Mouse (Mus musculus): Measurements from ENCODE around the gene Zbtb17.

GRCm38 (mm10) chr4:141422841-141423240, 21.6 kb upstream of the Zbtb17 start:
- no peak for TF ChIP-seq POLR2A (IDR thresholded peaks at IDR 0.05; ENCODE audit: low read depth, low read length)
- TF ChIP-seq CTCF (IDR thresholded peaks at IDR 0.05; ENCODE audit: extremely low read depth, insufficient read length, insufficient replicate concordance, low read depth, low read length) = no peak

Measured in small intestine, adult 2 months (tissue).